8 mouse cellular contexts compared by ENCODE assay signal in the genomic region with DNA sequence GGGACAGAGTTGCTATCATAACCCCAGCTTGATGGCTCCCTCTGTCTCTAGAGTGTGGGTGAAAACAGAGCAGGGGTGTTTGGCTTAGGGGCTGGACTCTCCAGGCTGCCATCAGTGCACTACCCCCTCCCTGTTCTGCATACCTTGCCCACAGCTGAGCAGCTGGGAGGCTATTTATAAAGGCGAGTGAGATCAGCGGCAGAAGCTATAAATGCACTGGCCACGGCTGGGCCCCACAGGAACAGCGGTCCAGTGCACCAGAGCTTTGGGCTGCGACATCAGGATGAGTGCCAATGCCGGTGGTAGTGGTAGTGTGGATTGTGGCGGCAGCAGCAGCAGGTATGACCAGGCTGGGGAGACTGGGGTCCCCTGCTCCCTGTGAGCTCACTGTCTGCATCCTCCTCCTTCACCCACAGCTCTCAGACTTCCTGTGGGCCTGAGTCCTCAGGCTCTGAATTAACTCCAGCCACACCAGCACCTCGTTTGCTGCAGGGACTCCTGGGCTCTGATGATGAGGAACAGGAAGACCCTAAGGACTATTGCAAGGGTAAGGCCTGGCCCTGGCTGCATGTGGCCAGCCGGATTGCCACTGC. TPM values are rescaled to one million over a fixed set of nuclear protein-coding genes. Genes with fewer than 3 reads are reported as not detected.
DNase-seq lines count a peak whose midpoint lies in the region; ATAC-seq and TF ChIP-seq lines count a peak whose summit lies in the region.

A gene (plus strand): TSS at position 238 of the 593 bp plus-strand sequence.

- no peaks in the 10 kb centered on the region for H3K36me3 ChIP-seq in limb, embryonic 11.5 days (ENCODE audit: control insufficient read depth, insufficient read depth, low read length)
- H3K36me3 ChIP-seq in limb, embryonic 10.5 days, result peaks cover 33% of the 10 kb centered on the region
- H3K36me3 ChIP-seq in heart, postnatal 0 days (replicated peaks; ENCODE audit: control insufficient read depth, insufficient read depth, low read length), result peaks cover 24% of the 10 kb centered on the region

- no peak for TF ChIP-seq EP300 in heart, postnatal 0 days (IDR thresholded peaks at IDR 0.05; ENCODE audit: low read depth)

- no peak within 1 kb of the TSS for H3K4me2 ChIP-seq in limb, embryonic 11.5 days (ENCODE audit: low read depth, severe bottlenecking)
- H3K4me2 ChIP-seq in heart, postnatal 0 days (ENCODE audit: low read depth, low read length), result peak within 1 kb of the TSS; percentile 57

- no peaks in the 10 kb centered on the region for H3K4me1 ChIP-seq in limb, embryonic 11.5 days (ENCODE audit: control insufficient read depth, insufficient read depth, low read length)
- peaks cover 6% of the 10 kb centered on the region; the same call in 1 of the 2 replicates for H3K4me1 ChIP-seq in limb, embryonic 10.5 days
- H3K4me1 ChIP-seq in heart, postnatal 0 days (ENCODE audit: control insufficient read depth, insufficient read depth), result no peaks in the 10 kb centered on the region

- ATAC-seq in limb, embryonic 11.5 days (ENCODE audit: insufficient number of reproducible peaks, low FRiP score, low TSS enrichment, low read depth), result 0 out of 2 replicates have a peak, but pooled peaks have one; percentile 18
- ATAC-seq in heart, postnatal 0 days (ENCODE audit: insufficient read depth, low read depth), result peak; percentile 87
- ATAC-seq in megakaryocyte-erythroid progenitor cell, adult 5-6 weeks (replicated peaks; ENCODE audit: low FRiP score, low TSS enrichment, poor library complexity, severe bottlenecking), result no peak
- no peak for ATAC-seq in inflammation-experienced regulatory T-cells, adult 6 months

- H3K27ac ChIP-seq in limb, embryonic 11.5 days (replicated peaks; ENCODE audit: low read depth, low read length), result no peak within 1 kb of the TSS
- no peak within 1 kb of the TSS for H3K27ac ChIP-seq in limb, embryonic 10.5 days
- peak within 1 kb of the TSS; percentile 93 for H3K27ac ChIP-seq in heart, postnatal 0 days (ENCODE audit: low read depth)

- no peaks in the 10 kb centered on the region for H3K27me3 ChIP-seq in limb, embryonic 11.5 days (ENCODE audit: control insufficient read depth, insufficient read depth, low read length)
- peaks cover 92% of the 10 kb centered on the region for H3K27me3 ChIP-seq in limb, embryonic 10.5 days (ENCODE audit: low read depth, poor library complexity, severe bottlenecking)
- H3K27me3 ChIP-seq in heart, postnatal 0 days (ENCODE audit: control insufficient read depth, insufficient read depth, low read length), result no peaks in the 10 kb centered on the region

- 57% methylated on average over 9 of the region's 9 CpGs for WGBS in limb, embryonic 11.5 days
- WGBS in limb, embryonic 10.5 days, result 66% methylated on average over 9 of the region's 9 CpGs
- 32% methylated on average over 9 of the region's 9 CpGs for WGBS in heart, postnatal 0 days

- DNase-seq in limb, embryonic 11.5 days (ENCODE audit: low spot score), result no peak
- no peak for DNase-seq in limb, embryonic 10.5 days (ENCODE audit: low spot score)
- peak; percentile 41 for DNase-seq in gastrocnemius, postnatal 10 days
- peak; percentile 63 for DNase-seq in heart, postnatal 0 days (ENCODE audit: low spot score)
- peak; percentile 5 for DNase-seq in lung, postnatal 14 days
- no peak for DNase-seq in cerebellum, postnatal 10 days

- H3K4me3 ChIP-seq in limb, embryonic 11.5 days (ENCODE audit: low read depth, low read length), result no peak within 1 kb of the TSS
- no peak within 1 kb of the TSS for H3K4me3 ChIP-seq in limb, embryonic 10.5 days
- peak within 1 kb of the TSS; percentile 38 for H3K4me3 ChIP-seq in heart, postnatal 0 days (ENCODE audit: low read depth, low read length)

- TF ChIP-seq CTCF in heart, postnatal 0 days (IDR thresholded peaks at IDR 0.05; ENCODE audit: low read depth), result peak; percentile 4; the same call in 1 of the 2 replicates

- H3K9me3 ChIP-seq in limb, embryonic 11.5 days (ENCODE audit: control insufficient read depth, low read length), result no peaks in the 10 kb centered on the region
- H3K9me3 ChIP-seq in limb, embryonic 10.5 days (replicated peaks), result no peaks in the 10 kb centered on the region
- H3K9me3 ChIP-seq in heart, postnatal 0 days (replicated peaks; ENCODE audit: control insufficient read depth, low read length), result no peaks in the 10 kb centered on the region

- no peak within 1 kb of the TSS for H3K9ac ChIP-seq in limb, embryonic 11.5 days (ENCODE audit: low read length)
- H3K9ac ChIP-seq in heart, postnatal 0 days (replicated peaks; ENCODE audit: low read depth, low read length), result peak within 1 kb of the TSS; percentile 55

RNA-seq across cellular contexts. Expression of the gene that starts here (rescaled TPM):
- polyA plus RNA-seq in limb, embryonic 11.5 days (2014; fragmentation: Nextera tagmentation; extraction: Ambion mirVana), result 2.5 and 3.3 TPM in 2 replicates
- polyA plus RNA-seq in limb, embryonic 10.5 days (2016; fragmentation: Nextera tagmentation; extraction: Ambion mirVana), result 1.1 and 1.6 TPM in 2 replicates
- total RNA-seq in gastrocnemius, postnatal 10 days (2021), result 100 to 1,000 TPM in 1 of 2 experiments, 10 to 100 TPM in 1; 88.6 to 116 TPM
- 82.0 and 94.2 TPM in 2 replicates for total RNA-seq in heart, postnatal 0 days (2014; rRNA removed; ENCODE audit: low replicate concordance)
- polyA plus RNA-seq in heart, postnatal 0 days (2015; fragmentation: Nextera tagmentation; extraction: Ambion mirVana), result 70.5 and 73.1 TPM in 2 replicates
- not detected in 2 replicates for total RNA-seq in megakaryocyte-erythroid progenitor cell, adult 5-6 weeks (2014; fragmentation: Nextera tagmentation)
- total RNA-seq in megakaryocyte-erythroid progenitor cell, adult 5-6 weeks (2017), result not detected in 2 replicates
- polyA plus RNA-seq in inflammation-experienced regulatory T-cells, adult 6 months (2017; shearing (Covaris generic)), result 1 to 10 TPM in 1 of 3 experiments, under 1 TPM in 2; 0.35 to 1.1 (median 0.59) TPM

Comparison
In these comparisons a context has a peak if more than half of its experiments do, and no peak if none do; other contexts are left out.
1. RNA of the gene that starts here (total RNA-seq): 88.6 to 116 TPM in gastrocnemius, postnatal 10 days and 82.0 to 94.2 TPM in heart, postnatal 0 days; not detected in megakaryocyte-erythroid progenitor cell, adult 5-6 weeks; every median in the first group is over 10 times any median in the second.
2. RNA of the gene that starts here (polyA plus RNA-seq): 70.5 to 73.1 TPM in heart, postnatal 0 days; 2.5 to 3.3 TPM in limb, embryonic 11.5 days, 1.1 to 1.6 TPM in limb, embryonic 10.5 days and 0.35 to 1.1 TPM in inflammation-experienced regulatory T-cells, adult 6 months; every median in the first group is over 10 times any median in the second.
3. ATAC-seq: peak in limb, embryonic 11.5 days (single experiment) and heart, postnatal 0 days (single experiment); none in megakaryocyte-erythroid progenitor cell, adult 5-6 weeks (single experiment) and inflammation-experienced regulatory T-cells, adult 6 months (single experiment).
4. DNase-seq: peak in gastrocnemius, postnatal 10 days (single experiment), heart, postnatal 0 days (single experiment) and lung, postnatal 14 days (single experiment); none in limb, embryonic 11.5 days (single experiment), limb, embryonic 10.5 days (single experiment) and cerebellum, postnatal 10 days (0 of 2).